Mouse (Mus musculus): ENCODE measurements around the gene Ccdc9b. TPM values are rescaled to one million over a fixed set of nuclear protein-coding genes. Genes with fewer than 3 reads are reported as not detected.

The Ccdc9b gene
- polyA plus RNA-seq, 1 experiment: 17.9 TPM

- H3K4me1 ChIP-seq (ENCODE audit: control insufficient read depth, insufficient read depth, low read length): no peaks in the 10 kb centered on the region
- H3K4me3 ChIP-seq (ENCODE audit: insufficient read depth, low read length): no peak overlapping the region
- TF ChIP-seq POLR2A (IDR thresholded peaks at IDR 0.05; ENCODE audit: low read depth, low read length): no peak
- no peak for TF ChIP-seq CTCF (IDR thresholded peaks at IDR 0.05; ENCODE audit: borderline replicate concordance, insufficient read depth, low read length)
- H3K27ac ChIP-seq (ENCODE audit: insufficient read depth, low read length): no peak overlapping the region
Observed at GRCm38 (mm10) chr2:118727911-118728310, 34.5 kb downstream of the Ccdc9b start.

- Histone ChIP-seq H3K27ac (ENCODE audit: insufficient read depth, low read length) (no peak overlapping the region), H3K4me1 (ENCODE audit: control insufficient read depth, insufficient read depth, low read length) (no peaks in the 10 kb centered on the region), H3K4me3 (ENCODE audit: insufficient read depth, low read length) (no peak overlapping the region)
- TF ChIP-seq CTCF (IDR thresholded peaks at IDR 0.05; ENCODE audit: borderline replicate concordance, insufficient read depth, low read length) (no peak), POLR2A (IDR thresholded peaks at IDR 0.05; ENCODE audit: low read depth, low read length) (no peak)
Observed at GRCm38 (mm10) chr2:118726873-118727272, 35.6 kb downstream of the Ccdc9b start.

GRCm38 (mm10) chr2:118725511-118725910 is 37.0 kb downstream of the Ccdc9b start:
- TF ChIP-seq CTCF (IDR thresholded peaks at IDR 0.05; ENCODE audit: borderline replicate concordance, insufficient read depth, low read length): no peak
- TF ChIP-seq POLR2A (IDR thresholded peaks at IDR 0.05; ENCODE audit: low read depth, low read length): no peak
- Histone ChIP-seq H3K4me1 (ENCODE audit: control insufficient read depth, insufficient read depth, low read length) (no peaks in the 10 kb centered on the region), H3K27ac (ENCODE audit: insufficient read depth, low read length) (no peak overlapping the region), H3K4me3 (ENCODE audit: insufficient read depth, low read length) (no peak overlapping the region)

GRCm38 (mm10) chr2:118723693-118724486 is 38.6 kb downstream of the Ccdc9b start:
- H3K27ac ChIP-seq (ENCODE audit: insufficient read depth, low read length): no peak overlapping the region
- no peaks in the 10 kb centered on the region for H3K4me1 ChIP-seq (ENCODE audit: control insufficient read depth, insufficient read depth, low read length)
- H3K4me3 ChIP-seq (ENCODE audit: insufficient read depth, low read length): no peak overlapping the region
- no peak for TF ChIP-seq CTCF (IDR thresholded peaks at IDR 0.05; ENCODE audit: borderline replicate concordance, insufficient read depth, low read length)
- no peak for TF ChIP-seq POLR2A (IDR thresholded peaks at IDR 0.05; ENCODE audit: low read depth, low read length)

GRCm38 (mm10) chr2:118716677-118717076 is 45.8 kb downstream of the Ccdc9b start:
- no peaks in the 10 kb centered on the region for H3K4me1 ChIP-seq (ENCODE audit: control insufficient read depth, insufficient read depth, low read length)
- H3K4me3 ChIP-seq (ENCODE audit: insufficient read depth, low read length): no peak overlapping the region
- no peak overlapping the region for H3K27ac ChIP-seq (ENCODE audit: insufficient read depth, low read length)
- TF ChIP-seq CTCF (IDR thresholded peaks at IDR 0.05; ENCODE audit: borderline replicate concordance, insufficient read depth, low read length) (no peak), POLR2A (IDR thresholded peaks at IDR 0.05; ENCODE audit: low read depth, low read length) (no peak)

- TF ChIP-seq CTCF (IDR thresholded peaks at IDR 0.05; ENCODE audit: borderline replicate concordance, insufficient read depth, low read length): no peak
- TF ChIP-seq POLR2A (IDR thresholded peaks at IDR 0.05; ENCODE audit: low read depth, low read length): no peak
Observed at GRCm38 (mm10) chr2:118714230-118714629, 48.2 kb downstream of the Ccdc9b start.

GRCm38 (mm10) chr2:118713631-118714030 is 48.8 kb downstream of the Ccdc9b start:
- H3K4me3 ChIP-seq (ENCODE audit: insufficient read depth, low read length): no peak overlapping the region

More at GRCm38 (mm10) chr2:118714230-118714629, 48.2 kb downstream of the Ccdc9b start:
- H3K27ac ChIP-seq (ENCODE audit: insufficient read depth, low read length): no peak overlapping the region
- H3K4me3 ChIP-seq (ENCODE audit: insufficient read depth, low read length): no peak overlapping the region
- no peaks in the 10 kb centered on the region for H3K4me1 ChIP-seq (ENCODE audit: control insufficient read depth, insufficient read depth, low read length)

GRCm38 (mm10) chr2:118711038-118711494 is 51.4 kb downstream of the Ccdc9b start:
- 0 out of 2 replicates have a peak overlapping the region, but pooled peaks have one; percentile 4 for H3K4me3 ChIP-seq (ENCODE audit: insufficient read depth, low read length)
- H3K27ac ChIP-seq (ENCODE audit: insufficient read depth, low read length): no peak overlapping the region
- TF ChIP-seq CTCF (IDR thresholded peaks at IDR 0.05; ENCODE audit: borderline replicate concordance, insufficient read depth, low read length) (no peak), POLR2A (IDR thresholded peaks at IDR 0.05; ENCODE audit: low read depth, low read length) (no peak)

More at GRCm38 (mm10) chr2:118713631-118714030, 48.8 kb downstream of the Ccdc9b start:
- no peak overlapping the region for H3K27ac ChIP-seq (ENCODE audit: insufficient read depth, low read length)
- no peaks in the 10 kb centered on the region for H3K4me1 ChIP-seq (ENCODE audit: control insufficient read depth, insufficient read depth, low read length)
- TF ChIP-seq CTCF (IDR thresholded peaks at IDR 0.05; ENCODE audit: borderline replicate concordance, insufficient read depth, low read length) (no peak), POLR2A (IDR thresholded peaks at IDR 0.05; ENCODE audit: low read depth, low read length) (no peak)

GRCm38 (mm10) chr2:118709655-118710221 is 52.7 kb downstream of the Ccdc9b start:
- no peaks in the 10 kb centered on the region for H3K4me1 ChIP-seq (ENCODE audit: control insufficient read depth, insufficient read depth, low read length)
- no peak overlapping the region for H3K27ac ChIP-seq (ENCODE audit: insufficient read depth, low read length)
- no peak overlapping the region for H3K4me3 ChIP-seq (ENCODE audit: insufficient read depth, low read length)
- TF ChIP-seq POLR2A (IDR thresholded peaks at IDR 0.05; ENCODE audit: low read depth, low read length) (no peak), CTCF (IDR thresholded peaks at IDR 0.05; ENCODE audit: borderline replicate concordance, insufficient read depth, low read length) (no peak)

More at GRCm38 (mm10) chr2:118711038-118711494, 51.4 kb downstream of the Ccdc9b start:
- no peaks in the 10 kb centered on the region for H3K4me1 ChIP-seq (ENCODE audit: control insufficient read depth, insufficient read depth, low read length)

- no peak overlapping the region for H3K4me3 ChIP-seq (ENCODE audit: insufficient read depth, low read length)
- H3K4me1 ChIP-seq (ENCODE audit: control insufficient read depth, insufficient read depth, low read length): no peaks in the 10 kb centered on the region
- TF ChIP-seq CTCF (IDR thresholded peaks at IDR 0.05; ENCODE audit: borderline replicate concordance, insufficient read depth, low read length) (no peak), POLR2A (IDR thresholded peaks at IDR 0.05; ENCODE audit: low read depth, low read length) (no peak)
- H3K27ac ChIP-seq (ENCODE audit: insufficient read depth, low read length): no peak overlapping the region
Observed at GRCm38 (mm10) chr2:118708472-118708871, 54.0 kb downstream of the Ccdc9b start.

Data from embryonic fibroblast, embryonic 13.5 days (primary cell).